ENCODE assay signal across 23 mouse cellular contexts in genomic region chr1:129501707-129502106, GRCm38 (mm10).
DNase-seq lines count a peak whose midpoint lies in the region; ATAC-seq and TF ChIP-seq lines count a peak whose summit lies in the region.
"Had no signal": no experiment of that assay in that cellular context is flagged by ENCODE, and none has a peak within 500 bp of the region (broad histone marks: within the 10 kb centered on the region; RNA-seq: fewer than 3 reads in every experiment).

No protein-coding gene starts in this region.

- peak; percentile 42 for TF ChIP-seq CTCF in hindbrain, postnatal 0 days (IDR thresholded peaks at IDR 0.05; ENCODE audit: low read depth)
- 0 out of 2 replicates have a peak, but pooled peaks have one; percentile 21 for TF ChIP-seq CTCF in lung, postnatal 0 days (IDR thresholded peaks at IDR 0.05)

- no peak overlapping the region for H3K27ac ChIP-seq in hindbrain, postnatal 0 days
- no peak overlapping the region for H3K27ac ChIP-seq in hindbrain, embryonic 12.5 days
- H3K27ac ChIP-seq in lung, postnatal 0 days (ENCODE audit: low read length): no peak overlapping the region
- H3K27ac ChIP-seq: forebrain, embryonic 10.5 days; heart, embryonic 15.5 days; limb, embryonic 13.5 days; liver, embryonic 14.5 days; neural tube, embryonic 12.5 days had no signal

- no peaks in the 10 kb centered on the region for H3K9me3 ChIP-seq in hindbrain, postnatal 0 days (ENCODE audit: low read length)
- H3K9me3 ChIP-seq in hindbrain, embryonic 12.5 days (replicated peaks): no peaks in the 10 kb centered on the region
- no peaks in the 10 kb centered on the region for H3K9me3 ChIP-seq in lung, postnatal 0 days (ENCODE audit: low read length)
- H3K9me3 ChIP-seq: forebrain, embryonic 10.5 days; heart, embryonic 15.5 days; limb, embryonic 13.5 days; neural tube, embryonic 12.5 days had no signal

- H3K4me3 ChIP-seq in hindbrain, postnatal 0 days (ENCODE audit: low read length): no peak overlapping the region
- no peak overlapping the region for H3K4me3 ChIP-seq in hindbrain, embryonic 12.5 days
- no peak overlapping the region for H3K4me3 ChIP-seq in lung, postnatal 0 days (ENCODE audit: low read depth, low read length)
- H3K4me3 ChIP-seq: forebrain, embryonic 10.5 days; heart, embryonic 15.5 days; limb, embryonic 13.5 days; neural tube, embryonic 12.5 days had no signal

- no peak for TF ChIP-seq EP300 in lung, postnatal 0 days (IDR thresholded peaks at IDR 0.05)

- no peak overlapping the region for H3K9ac ChIP-seq in hindbrain, postnatal 0 days (replicated peaks; ENCODE audit: low read length)
- H3K9ac ChIP-seq in hindbrain, embryonic 12.5 days: no peak overlapping the region
- no peak overlapping the region for H3K9ac ChIP-seq in lung, postnatal 0 days (replicated peaks; ENCODE audit: low read depth)
- H3K9ac ChIP-seq: heart, embryonic 15.5 days; limb, embryonic 13.5 days; liver, embryonic 14.5 days; neural tube, embryonic 12.5 days had no signal

- no peak overlapping the region for H3K4me2 ChIP-seq in hindbrain, postnatal 0 days (ENCODE audit: low read depth, low read length)
- H3K4me2 ChIP-seq in hindbrain, embryonic 12.5 days (replicated peaks): no peak overlapping the region
- no peak overlapping the region for H3K4me2 ChIP-seq in lung, postnatal 0 days (replicated peaks; ENCODE audit: low read depth, low read length)
- H3K4me2 ChIP-seq: heart, embryonic 15.5 days; limb, embryonic 13.5 days; neural tube, embryonic 12.5 days had no signal

- ATAC-seq in hindbrain, postnatal 0 days: no peak
- ATAC-seq in hindbrain, embryonic 12.5 days (ENCODE audit: low FRiP score): no peak
- no peak for ATAC-seq in lung, postnatal 0 days
- 0 out of 2 replicates have a peak, but pooled peaks have one; percentile 54 for ATAC-seq in common myeloid progenitor, adult 5-6 weeks (replicated peaks; ENCODE audit: low read depth, poor library complexity, severe bottlenecking)
- ATAC-seq: inflammation-experienced regulatory T-cells, adult 6 months had no signal

- peak; percentile 6 for DNase-seq in embryo, embryonic 10 days (ENCODE audit: low spot score)
- no peak for DNase-seq in embryo, embryonic 9.5 days (ENCODE audit: extremely low spot score)
- peak; percentile 20 for DNase-seq in hindbrain, postnatal 0 days (ENCODE audit: low spot score)
- no peak for DNase-seq in lung, postnatal 0 days (ENCODE audit: low spot score)
- DNase-seq in lung, postnatal 14 days: no peak
- no peak for DNase-seq in frontal cortex, postnatal 14 days (ENCODE audit: low spot score in 2 of 2)
- DNase-seq: adrenal gland, postnatal 36 days; cerebellum, adult 18-20 months; gastrocnemius, postnatal 10 days; heart, adult 11 months; kidney, adult 2 months; kidney, postnatal 25 days; lung, postnatal 10 days; spleen, adult 18-20 months; thymus, postnatal 25 days had no signal

- H3K4me1 ChIP-seq in hindbrain, postnatal 0 days (ENCODE audit: insufficient read depth, low read length): no peaks in the 10 kb centered on the region
- H3K4me1 ChIP-seq in hindbrain, embryonic 12.5 days: no peaks in the 10 kb centered on the region
- no peaks in the 10 kb centered on the region for H3K4me1 ChIP-seq in lung, postnatal 0 days (ENCODE audit: insufficient read depth, low read depth, low read length)
- H3K4me1 ChIP-seq: heart, embryonic 15.5 days; limb, embryonic 13.5 days; neural tube, embryonic 12.5 days had no signal

- no peaks in the 10 kb centered on the region for H3K27me3 ChIP-seq in hindbrain, postnatal 0 days (ENCODE audit: insufficient read depth, low read length)
- H3K27me3 ChIP-seq in hindbrain, embryonic 12.5 days: no peaks in the 10 kb centered on the region
- no peaks in the 10 kb centered on the region for H3K27me3 ChIP-seq in lung, postnatal 0 days (replicated peaks; ENCODE audit: insufficient read depth, low read length)
- H3K27me3 ChIP-seq: heart, embryonic 15.5 days; limb, embryonic 13.5 days; neural tube, embryonic 12.5 days had no signal

- 90% methylated on average over 3 of the region's 3 CpGs for WGBS in hindbrain, postnatal 0 days
- 88% methylated on average over 3 of the region's 3 CpGs for WGBS in hindbrain, embryonic 12.5 days
- 65% methylated on average over 3 of the region's 3 CpGs for WGBS in lung, postnatal 0 days

- H3K36me3 ChIP-seq in hindbrain, postnatal 0 days (ENCODE audit: insufficient read depth, low read length): no peaks in the 10 kb centered on the region
- no peaks in the 10 kb centered on the region for H3K36me3 ChIP-seq in hindbrain, embryonic 12.5 days
- H3K36me3 ChIP-seq in lung, postnatal 0 days (ENCODE audit: insufficient read depth, low read length): no peaks in the 10 kb centered on the region
- H3K36me3 ChIP-seq: forebrain, embryonic 10.5 days; heart, embryonic 15.5 days; limb, embryonic 13.5 days; neural tube, embryonic 12.5 days had no signal

Comparison
In these comparisons a context has a peak if more than half of its experiments do, and no peak if none do; other contexts are left out.
1. DNase-seq: peak in embryo, embryonic 10 days (single experiment) and hindbrain, postnatal 0 days (single experiment); none in embryo, embryonic 9.5 days (single experiment), lung, postnatal 0 days (single experiment), lung, postnatal 14 days (single experiment) and frontal cortex, postnatal 14 days (0 of 2).